Mouse (Mus musculus): Measurements from ENCODE around the gene Ifih1. TPM values are rescaled to one million over a fixed set of nuclear protein-coding genes. Genes with fewer than 3 reads are reported as not detected.

The Ifih1 gene
- polyA plus RNA-seq, 1 experiment from 2014 or later = 3.3 TPM

DNA sequence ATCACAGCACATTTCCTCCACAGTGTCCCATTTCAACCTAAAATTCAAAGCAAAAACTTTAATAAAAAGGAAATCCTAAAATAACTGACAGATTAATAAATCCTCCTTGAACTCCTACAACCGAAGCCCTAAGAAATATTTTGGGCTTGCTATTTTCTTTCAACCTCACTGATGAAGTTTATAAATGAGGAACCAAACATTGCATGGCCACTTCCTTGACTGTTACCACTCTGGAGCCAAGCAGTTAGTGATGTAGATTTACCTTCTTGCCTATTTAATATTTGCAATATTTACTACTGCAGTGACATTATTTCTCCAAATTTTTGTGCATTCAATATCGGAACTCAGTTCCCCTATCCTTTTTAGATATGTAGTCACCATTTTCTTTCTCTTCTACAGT, 6.2 kb downstream of the Ifih1 start:
- no peak overlapping the region for H3K9ac ChIP-seq
- no peaks in the 10 kb centered on the region for H3K36me3 ChIP-seq
- no peaks in the 10 kb centered on the region for H3K9me3 ChIP-seq (replicated peaks)
- H3K4me3 ChIP-seq (replicated peaks) = no peak overlapping the region
- no peak for DNase-seq
- H3K27me3 ChIP-seq = no peaks in the 10 kb centered on the region
- WGBS (ENCODE audit: insufficient replicate concordance) = 68% methylated on average over 2 of the region's 2 CpGs
- H3K4me2 ChIP-seq = no peak overlapping the region
- H3K27ac ChIP-seq = no peak overlapping the region
- peaks cover 8% of the 10 kb centered on the region for H3K4me1 ChIP-seq (replicated peaks)
- ATAC-seq (ENCODE audit: low read depth) = no peak

DNA sequence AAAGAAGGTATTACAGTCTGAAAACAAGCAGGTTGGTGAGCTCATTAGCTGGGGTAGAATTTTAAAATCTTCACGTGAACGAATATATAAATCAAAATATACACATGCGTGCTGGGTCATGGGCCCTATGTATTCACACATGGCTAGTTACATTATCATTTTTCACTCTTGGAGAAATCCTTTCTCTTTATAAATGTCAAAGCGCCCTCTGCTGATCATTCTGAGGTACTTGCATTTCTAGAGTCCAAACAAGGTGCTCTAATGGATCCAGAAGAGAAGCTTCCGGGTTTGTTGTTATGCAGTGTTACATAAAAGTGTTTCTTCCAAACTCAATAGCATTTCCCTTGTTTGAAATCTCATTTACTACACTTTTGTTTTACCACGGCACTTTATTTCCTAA, 15.6 kb downstream of the Ifih1 start:
- Histone ChIP-seq H3K4me2 (no peak overlapping the region), H3K27me3 (no peaks in the 10 kb centered on the region), H3K27ac (no peak overlapping the region), H3K9ac (no peak overlapping the region), H3K4me3 (replicated peaks) (no peak overlapping the region), H3K4me1 (replicated peaks) (no peaks in the 10 kb centered on the region), H3K36me3 (no peaks in the 10 kb centered on the region), H3K9me3 (replicated peaks) (no peaks in the 10 kb centered on the region)
- 15% methylated on average over 6 of the region's 6 CpGs for WGBS (ENCODE audit: insufficient replicate concordance)
- ATAC-seq (ENCODE audit: low read depth) = peak; percentile 64; the same call in 1 of the 2 replicates
- DNase-seq = no peak

DNA sequence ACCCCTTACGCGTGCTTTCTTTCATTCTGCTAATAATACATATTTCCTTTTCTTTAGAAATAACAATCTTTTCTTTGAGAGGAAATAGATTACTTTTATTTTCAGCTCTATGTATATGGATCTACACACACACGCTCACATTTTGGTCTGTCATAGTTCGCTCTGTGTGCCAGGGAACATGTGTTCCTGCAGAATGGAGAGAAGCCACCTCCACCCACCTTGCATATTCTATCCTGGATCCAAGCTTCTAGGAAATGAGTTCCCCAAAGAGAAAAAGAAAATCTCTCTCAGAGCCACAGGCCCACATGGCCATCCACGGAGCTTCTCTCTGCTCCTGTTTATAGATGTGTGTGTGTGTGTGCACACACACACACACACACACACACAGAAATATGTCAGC, 17.7 kb downstream of the Ifih1 start:
- no peaks in the 10 kb centered on the region for H3K27me3 ChIP-seq
- no peak overlapping the region for H3K27ac ChIP-seq
- no peak overlapping the region for H3K9ac ChIP-seq
- H3K36me3 ChIP-seq = no peaks in the 10 kb centered on the region
- ATAC-seq (ENCODE audit: low read depth) (no peak), DNase-seq (no peak)
- no peak overlapping the region for H3K4me2 ChIP-seq
- H3K9me3 ChIP-seq (replicated peaks) = no peaks in the 10 kb centered on the region
- H3K4me3 ChIP-seq (replicated peaks) = no peak overlapping the region
- 90% methylated on average over 5 of the region's 5 CpGs for WGBS (ENCODE audit: insufficient replicate concordance)
- H3K4me1 ChIP-seq (replicated peaks) = no peaks in the 10 kb centered on the region

DNA sequence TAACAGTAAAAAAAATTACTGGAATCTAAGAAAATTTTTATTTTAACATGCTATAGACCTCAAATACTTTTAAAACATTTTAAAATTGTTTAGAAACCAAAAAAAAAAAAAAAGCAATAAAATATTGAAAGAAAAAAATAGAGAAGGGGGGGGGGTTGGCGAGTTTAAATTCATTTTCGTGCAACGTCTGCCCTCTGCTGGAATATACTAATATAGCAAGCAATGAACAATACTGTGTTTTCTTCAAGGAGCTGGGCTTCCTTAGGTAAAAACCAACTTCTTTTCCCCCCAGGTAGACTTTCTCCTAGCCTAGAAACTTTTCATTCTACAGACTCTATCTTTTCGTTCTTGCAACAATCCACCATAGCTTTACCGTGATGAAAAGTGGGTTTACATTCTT, 18.3 kb downstream of the Ifih1 start:
- 5% methylated on average over 5 of the region's 5 CpGs for WGBS (ENCODE audit: insufficient replicate concordance)
- Histone ChIP-seq H3K4me1 (replicated peaks) (peaks cover 4% of the 10 kb centered on the region), H3K9ac (no peak overlapping the region), H3K4me2 (no peak overlapping the region), H3K4me3 (replicated peaks) (no peak overlapping the region), H3K9me3 (replicated peaks) (no peaks in the 10 kb centered on the region), H3K27me3 (no peaks in the 10 kb centered on the region), H3K27ac (no peak overlapping the region), H3K36me3 (no peaks in the 10 kb centered on the region)
- no peak for DNase-seq
- no peak for ATAC-seq (ENCODE audit: low read depth)

DNA sequence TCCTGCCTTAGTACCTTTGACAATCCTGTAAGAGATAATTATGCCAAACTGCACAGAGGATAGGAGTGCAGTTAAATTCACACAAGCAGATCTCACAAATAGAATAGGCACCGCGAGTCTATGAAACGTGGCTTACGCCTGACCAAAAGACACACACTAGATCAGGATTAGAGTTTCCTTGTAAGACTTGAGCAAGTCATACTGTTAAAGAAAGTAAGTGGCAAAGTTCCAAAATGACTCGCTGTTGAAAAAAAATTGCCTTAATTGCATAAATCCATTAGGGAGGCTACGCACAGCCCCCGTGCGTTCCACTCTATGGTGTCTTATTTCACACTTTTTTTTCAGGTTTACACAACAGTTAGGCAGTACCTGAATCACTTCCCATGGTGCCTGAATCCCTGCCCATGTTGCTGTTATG, 23.0 kb downstream of the Ifih1 start:
- Histone ChIP-seq H3K4me1 (replicated peaks) (peaks cover 30% of the 10 kb centered on the region), H3K4me2 (no peak overlapping the region), H3K27ac (0 out of 2 replicates have a peak overlapping the region, but pooled peaks have one; percentile 29), H3K27me3 (no peaks in the 10 kb centered on the region), H3K36me3 (no peaks in the 10 kb centered on the region), H3K9ac (no peak overlapping the region), H3K4me3 (replicated peaks) (no peak overlapping the region), H3K9me3 (replicated peaks) (no peaks in the 10 kb centered on the region)
- no peak for ATAC-seq (ENCODE audit: low read depth)
- DNase-seq = no peak
- 74% methylated on average over 8 of the region's 8 CpGs for WGBS (ENCODE audit: insufficient replicate concordance)

DNA sequence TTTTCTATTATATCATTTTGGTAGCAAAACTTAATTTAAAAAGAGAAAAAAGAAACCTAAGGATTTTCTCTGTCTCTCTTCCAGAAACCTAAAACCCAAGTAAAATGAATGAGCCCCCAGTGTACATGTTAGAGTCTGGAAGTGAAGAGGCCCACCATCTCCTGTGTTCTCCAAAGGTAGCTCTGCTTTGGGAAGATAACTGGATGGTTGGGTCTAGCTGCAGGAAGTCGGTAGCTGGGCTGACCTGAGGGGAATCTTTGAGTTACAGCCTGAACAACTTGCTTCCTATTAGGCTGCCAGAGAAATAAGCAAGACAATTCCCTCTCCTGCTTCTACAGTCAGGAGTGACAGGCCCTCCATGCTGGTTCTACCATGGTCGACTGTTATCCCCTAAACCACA, 26.4 kb downstream of the Ifih1 start:
- H3K4me1 ChIP-seq (replicated peaks) = peaks cover 42% of the 10 kb centered on the region
- peak overlapping the region; percentile 50 for H3K4me2 ChIP-seq
- H3K9ac ChIP-seq = peak overlapping the region; percentile 65
- no peak overlapping the region for H3K4me3 ChIP-seq (replicated peaks)
- H3K36me3 ChIP-seq = no peaks in the 10 kb centered on the region
- peak overlapping the region; percentile 96 for H3K27ac ChIP-seq
- H3K27me3 ChIP-seq = no peaks in the 10 kb centered on the region
- WGBS (ENCODE audit: insufficient replicate concordance) = 18% methylated on average over 2 of the region's 2 CpGs
- H3K9me3 ChIP-seq (replicated peaks) = no peaks in the 10 kb centered on the region
- ATAC-seq (ENCODE audit: low read depth) (peak; percentile 87), DNase-seq (peak; percentile 52)

DNA sequence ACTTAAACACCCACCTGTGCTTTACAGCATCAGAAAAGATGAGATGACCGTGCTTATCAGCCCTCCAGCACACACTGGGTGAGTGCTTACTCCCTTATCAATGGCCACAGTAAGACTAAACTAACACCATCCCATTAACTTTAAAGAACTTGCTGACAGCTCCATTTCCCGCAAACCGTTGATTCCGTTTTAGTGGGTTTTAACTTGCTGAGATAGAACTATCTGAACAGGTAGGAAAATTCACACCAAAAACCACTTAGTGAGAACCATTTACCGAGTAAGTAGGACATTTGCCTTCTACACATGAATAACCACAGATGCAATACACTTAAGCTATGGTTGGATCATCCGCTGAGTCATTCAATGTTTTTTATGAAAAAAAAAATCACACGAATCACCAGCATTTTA, 27.1 kb downstream of the Ifih1 start:
- peaks cover 42% of the 10 kb centered on the region for H3K4me1 ChIP-seq (replicated peaks)
- ATAC-seq (ENCODE audit: low read depth) (peak; percentile 98), DNase-seq (peak; percentile 76)
- peak overlapping the region; percentile 34 for H3K4me3 ChIP-seq (replicated peaks)
- peak overlapping the region; percentile 47; the same call in 1 of the 2 replicates for H3K9ac ChIP-seq
- peak overlapping the region; percentile 94 for H3K27ac ChIP-seq
- H3K9me3 ChIP-seq (replicated peaks) = no peaks in the 10 kb centered on the region
- no peaks in the 10 kb centered on the region for H3K27me3 ChIP-seq
- H3K36me3 ChIP-seq = no peaks in the 10 kb centered on the region
- H3K4me2 ChIP-seq = peak overlapping the region; percentile 47
- WGBS (ENCODE audit: insufficient replicate concordance) = 12% methylated on average over 7 of the region's 7 CpGs

DNA sequence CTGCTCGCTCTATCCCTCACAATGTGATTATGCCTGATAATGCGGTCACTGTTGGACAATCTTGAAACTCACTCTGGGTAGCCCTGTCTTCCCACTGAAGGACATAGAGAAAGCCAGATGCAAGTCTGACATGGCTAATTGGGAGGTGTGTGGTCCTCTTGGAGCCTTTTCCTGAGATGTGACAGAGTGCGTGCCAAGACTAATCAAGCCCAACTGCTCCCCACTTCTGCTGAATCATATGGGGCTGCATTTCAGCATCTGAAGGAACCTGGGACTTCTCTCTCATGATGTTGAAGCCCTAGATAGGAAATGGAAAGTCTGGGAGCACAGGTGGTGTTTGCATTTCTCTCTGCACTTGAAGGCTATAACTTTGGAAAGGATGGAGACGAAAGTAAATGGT, 32.9 kb downstream of the Ifih1 start:
- no peak overlapping the region for H3K4me3 ChIP-seq (replicated peaks)
- no peak overlapping the region for H3K9ac ChIP-seq
- H3K9me3 ChIP-seq (replicated peaks) = no peaks in the 10 kb centered on the region
- H3K36me3 ChIP-seq = no peaks in the 10 kb centered on the region
- H3K27me3 ChIP-seq = no peaks in the 10 kb centered on the region
- no peak overlapping the region for H3K4me2 ChIP-seq
- DNase-seq = no peak
- WGBS (ENCODE audit: insufficient replicate concordance) = 76% methylated on average over 4 of the region's 4 CpGs
- peaks cover 20% of the 10 kb centered on the region for H3K4me1 ChIP-seq (replicated peaks)
- peak; percentile 47 for ATAC-seq (ENCODE audit: low read depth)
- H3K27ac ChIP-seq = 0 out of 2 replicates have a peak overlapping the region, but pooled peaks have one; percentile 26

DNA sequence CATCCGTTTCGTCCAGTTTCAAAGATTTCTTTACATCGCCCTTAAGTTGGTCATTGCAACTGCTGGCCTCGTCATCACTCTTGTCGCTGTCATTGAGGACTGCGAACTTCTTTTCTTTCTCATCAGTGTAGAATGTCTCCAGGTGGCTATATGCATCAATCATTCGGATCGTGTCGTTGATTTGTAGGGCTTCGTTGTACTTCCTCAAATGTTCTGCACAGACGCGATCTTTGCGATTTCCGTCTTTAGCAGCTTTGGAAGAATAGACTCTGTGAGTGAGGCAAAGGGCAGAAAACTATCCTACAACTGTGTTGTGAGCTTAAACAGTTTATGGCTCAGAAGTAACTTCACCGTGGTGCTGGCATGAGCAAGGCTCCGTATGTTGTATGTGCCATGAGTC, 39.9 kb downstream of the Ifih1 start:
- Histone ChIP-seq H3K9ac (no peak overlapping the region), H3K27me3 (no peaks in the 10 kb centered on the region), H3K9me3 (replicated peaks) (no peaks in the 10 kb centered on the region), H3K4me3 (replicated peaks) (no peak overlapping the region), H3K27ac (no peak overlapping the region), H3K36me3 (no peaks in the 10 kb centered on the region), H3K4me2 (no peak overlapping the region), H3K4me1 (replicated peaks) (no peaks in the 10 kb centered on the region)
- no peak for ATAC-seq (ENCODE audit: low read depth)
- no peak for DNase-seq
- WGBS (ENCODE audit: insufficient replicate concordance) = 82% methylated on average over 16 of the region's 16 CpGs

DNA sequence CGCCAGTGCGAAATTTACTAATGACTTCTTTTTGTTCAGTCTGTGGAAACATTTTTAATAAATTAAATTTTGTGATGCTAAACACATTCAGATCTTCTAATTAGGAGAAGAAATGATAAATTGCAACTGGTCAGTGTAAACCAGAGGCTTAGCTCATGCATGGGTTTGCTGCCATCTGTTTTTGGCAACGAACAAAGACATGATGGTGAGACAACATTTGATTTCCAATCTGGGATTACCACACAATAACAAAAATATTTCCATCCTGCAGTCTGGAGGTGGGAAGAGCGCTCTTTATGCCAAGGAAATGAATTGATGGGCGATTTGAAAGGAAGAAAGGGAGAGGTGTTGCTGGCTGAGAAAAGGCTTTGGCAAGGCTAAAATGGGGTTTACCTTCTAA, 42.5 kb downstream of the Ifih1 start:
- no peaks in the 10 kb centered on the region for H3K4me1 ChIP-seq (replicated peaks)
- H3K27ac ChIP-seq = no peak overlapping the region
- ATAC-seq (ENCODE audit: low read depth) = no peak
- 79% methylated on average over 5 of the region's 5 CpGs for WGBS (ENCODE audit: insufficient replicate concordance)
- H3K4me2 ChIP-seq = no peak overlapping the region
- H3K27me3 ChIP-seq = no peaks in the 10 kb centered on the region
- H3K9me3 ChIP-seq (replicated peaks) = no peaks in the 10 kb centered on the region
- no peaks in the 10 kb centered on the region for H3K36me3 ChIP-seq
- no peak overlapping the region for H3K9ac ChIP-seq
- no peak for DNase-seq
- no peak overlapping the region for H3K4me3 ChIP-seq (replicated peaks)

DNA sequence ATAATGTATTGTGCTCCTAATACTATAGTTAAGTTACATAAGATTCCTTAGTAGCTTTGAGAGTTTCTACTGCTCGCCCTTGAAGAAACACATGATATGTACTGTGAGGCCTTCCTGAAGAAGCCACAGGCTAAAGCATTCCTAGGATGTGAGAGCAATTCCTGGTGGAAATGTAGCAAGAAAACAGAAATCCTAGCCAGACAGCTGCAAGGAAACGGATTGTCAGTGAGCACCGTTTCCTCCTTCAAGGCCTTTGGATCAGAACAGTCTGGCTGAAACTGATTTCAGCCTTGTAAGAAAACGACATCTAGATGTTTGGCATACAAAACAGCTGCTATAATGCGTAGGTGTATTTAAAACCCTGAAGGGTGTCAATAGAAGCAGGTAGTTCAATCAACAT, 49.5 kb downstream of the Ifih1 start:
- H3K4me3 ChIP-seq (replicated peaks) = no peak overlapping the region
- DNase-seq = no peak
- H3K9ac ChIP-seq = no peak overlapping the region
- H3K9me3 ChIP-seq (replicated peaks) = no peaks in the 10 kb centered on the region
- H3K36me3 ChIP-seq = no peaks in the 10 kb centered on the region
- H3K27ac ChIP-seq = no peak overlapping the region
- no peak overlapping the region for H3K4me2 ChIP-seq
- no peaks in the 10 kb centered on the region for H3K4me1 ChIP-seq (replicated peaks)
- no peak for ATAC-seq (ENCODE audit: low read depth)
- whole genome bisulfite sequencing (ENCODE audit: insufficient replicate concordance) = 85% methylated on average over 5 of the region's 5 CpGs
- no peaks in the 10 kb centered on the region for H3K27me3 ChIP-seq

DNA sequence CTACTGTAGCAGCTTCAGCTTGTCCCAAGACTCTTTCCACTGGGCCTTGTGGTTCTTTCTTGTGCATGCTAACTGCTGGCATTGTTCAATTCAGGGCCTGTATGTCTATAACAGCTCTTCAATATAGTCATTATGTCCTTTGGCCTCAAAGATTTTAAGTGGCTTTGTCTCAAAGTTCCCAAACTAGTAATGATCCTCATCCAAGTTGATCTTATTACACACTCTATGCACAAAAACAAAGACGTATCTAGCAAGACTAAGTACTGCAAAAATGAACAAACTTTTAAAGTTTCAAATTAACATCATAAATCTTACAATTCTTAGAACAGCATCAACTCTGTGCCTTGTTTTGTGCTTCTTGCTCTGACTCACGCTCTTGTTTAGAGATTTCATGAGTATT, 51.6 kb downstream of the Ifih1 start:
- Histone ChIP-seq H3K9ac (no peak overlapping the region), H3K27ac (no peak overlapping the region), H3K4me2 (no peak overlapping the region), H3K4me1 (replicated peaks) (peaks cover 7% of the 10 kb centered on the region), H3K9me3 (replicated peaks) (no peaks in the 10 kb centered on the region), H3K36me3 (no peaks in the 10 kb centered on the region), H3K4me3 (replicated peaks) (no peak overlapping the region), H3K27me3 (no peaks in the 10 kb centered on the region)
- ATAC-seq (ENCODE audit: low read depth) (no peak), DNase-seq (no peak)
- WGBS (ENCODE audit: insufficient replicate concordance) = 81% methylated on average over 2 of the region's 2 CpGs
